Mouse (Mus musculus) MEL (cell line): ENCODE results near the gene Cox4i1. TPM values are rescaled to one million over a fixed set of nuclear protein-coding genes. Genes with fewer than 3 reads are reported as not detected.

Experiments
- DNase-seq: peaks from one replicate; pipeline ENCODE4 v3.0.0; 2011; ENCODE audit warnings: low read depth, low spot score
- H3K27ac ChIP-seq: 2 replicates; pipeline ENCODE4 v1.5.1; 2012; ENCODE audit warnings: low read depth, mild to moderate bottlenecking, control low read depth, low read length, moderate library complexity; ENCODE audit not compliant: control insufficient read depth
- H3K27me3 ChIP-seq, 2 experiments: fragments of 150-350 bp in 1 of 2; sonication (generic) in 1 of 2; 2 replicates each; pipeline ENCODE4 v1.6.1; 2012; ENCODE audit warnings: low read length in 2 of 2, mild to moderate bottlenecking in 2 of 2, improper control_type of control experiment in 1 of 2, moderate library complexity in 1 of 2; ENCODE audit not compliant: insufficient read depth in 2 of 2, control insufficient read depth in 1 of 2
- H3K36me3 ChIP-seq, 2 experiments: 2 replicates each; pipeline ENCODE4 v1.6.1; 2012 to 2014; ENCODE audit warnings: low read length in 2 of 2, improper control_type of control experiment in 1 of 2, inconsistent platforms in 1 of 2, mild to moderate bottlenecking in 1 of 2; ENCODE audit not compliant: insufficient read depth in 2 of 2, control insufficient read depth in 1 of 2
- H3K4me1 ChIP-seq, 2 experiments: fragments of 150-350 bp in 1 of 2; sonication (generic) in 1 of 2; 2 replicates each; pipeline ENCODE4 v1.6.1; 2012; ENCODE audit warnings: low read length in 2 of 2, improper control_type of control experiment in 1 of 2, mild to moderate bottlenecking in 1 of 2; ENCODE audit not compliant: insufficient read depth in 2 of 2, control insufficient read depth in 1 of 2
- H3K4me3 ChIP-seq, 2 experiments: fragments of 150-350 bp in 1 of 2; sonication (generic) in 1 of 2; 2 replicates each; pipeline ENCODE4 v1.5.1; 2012; ENCODE audit warnings: low read depth in 2 of 2, low read length in 2 of 2, mild to moderate bottlenecking in 2 of 2, moderate library complexity in 2 of 2, control low read depth in 1 of 2, improper control_type of control experiment in 1 of 2; ENCODE audit not compliant: control insufficient read depth in 1 of 2, insufficient read depth in 1 of 2
- H3K79me2 ChIP-seq: 2 replicates; pipeline ENCODE4 v1.6.1; 2012; ENCODE audit warnings: mild to moderate bottlenecking, low read length, moderate library complexity; ENCODE audit not compliant: control insufficient read depth, poor library complexity, insufficient read depth
- H3K9ac ChIP-seq: 2 replicates; pipeline ENCODE4 v1.6.1; 2012; ENCODE audit warnings: low read depth, mild to moderate bottlenecking, control low read depth, low read length, moderate library complexity; ENCODE audit not compliant: control insufficient read depth, poor library complexity, severe bottlenecking
- H3K9me3 ChIP-seq: fragments of 150-350 bp; sonication (generic); replicated peaks from 2 replicates; pipeline ENCODE4 v1.6.1; 2012; ENCODE audit warnings: mild to moderate bottlenecking, low read length, improper control_type of control experiment, moderate library complexity; ENCODE audit not compliant: insufficient read depth
- BHLHE40 ChIP-seq: IDR thresholded peaks from 2 replicates; pipeline ENCODE4 v1.6.1; 2012; ENCODE audit warnings: low read depth, mild to moderate bottlenecking, inconsistent platforms, low read length, improper control_type of control experiment, borderline replicate concordance
- CHD2 ChIP-seq: IDR thresholded peaks from 2 replicates; pipeline ENCODE4 v1.6.1; 2011; ENCODE audit warnings: low read length, improper control_type of control experiment
- E2F4 ChIP-seq: IDR thresholded peaks from 2 replicates; pipeline ENCODE4 v1.6.1; 2011; ENCODE audit warnings: low read depth, low read length, improper control_type of control experiment, borderline replicate concordance
- EP300 ChIP-seq, 2 experiments: IDR thresholded peaks; 2 replicates each; pipeline ENCODE4 v1.6.1; 2011; ENCODE audit warnings: improper control_type of control experiment in 2 of 2, low read length in 2 of 2, low read depth in 1 of 2, mild to moderate bottlenecking in 1 of 2
- GABPA ChIP-seq: IDR thresholded peaks from 2 replicates; pipeline ENCODE4 v1.6.1; 2012; ENCODE audit warnings: low read depth, mild to moderate bottlenecking, inconsistent platforms, low read length, improper control_type of control experiment, moderate library complexity
- JUND ChIP-seq: IDR thresholded peaks from 2 replicates; pipeline ENCODE4 v1.6.1; 2011; ENCODE audit warnings: low read depth, mild to moderate bottlenecking, improper control_type of control experiment, low read length
- MAX ChIP-seq: IDR thresholded peaks from 2 replicates; pipeline ENCODE4 v1.6.1; 2011; ENCODE audit warnings: low read length, improper control_type of control experiment
- MEF2A ChIP-seq: IDR thresholded peaks from 2 replicates; pipeline ENCODE4 v1.6.1; 2014; ENCODE audit warnings: low read depth, mild to moderate bottlenecking, inconsistent platforms, low read length, improper control_type of control experiment; ENCODE audit not compliant: poor library complexity, insufficient replicate concordance, severe bottlenecking; ENCODE audit errors: extremely low read depth
- MXI1 ChIP-seq: IDR thresholded peaks from 2 replicates; pipeline ENCODE4 v1.6.1; 2011; ENCODE audit warnings: mild to moderate bottlenecking, low read depth, low read length, improper control_type of control experiment
- NRF1 ChIP-seq: IDR thresholded peaks from 2 replicates; pipeline ENCODE4 v1.6.1; 2014; ENCODE audit warnings: low read depth, mild to moderate bottlenecking, inconsistent platforms, low read length, improper control_type of control experiment, moderate library complexity; ENCODE audit not compliant: poor library complexity, insufficient read depth, severe bottlenecking
- POLR2A ChIP-seq, 2 experiments: IDR thresholded peaks; 2 replicates each; pipeline ENCODE4 v1.6.1; 2011 to 2012; ENCODE audit warnings: low read length in 2 of 2, mild to moderate bottlenecking in 2 of 2, control low read depth in 1 of 2, improper control_type of control experiment in 1 of 2, low read depth in 1 of 2, moderate library complexity in 1 of 2; ENCODE audit not compliant: control insufficient read depth in 1 of 2, insufficient read depth in 1 of 2, poor library complexity in 1 of 2
- POLR2AphosphoS2 ChIP-seq: IDR thresholded peaks from 2 replicates; pipeline ENCODE4 v1.6.1; 2011; ENCODE audit warnings: low read length, improper control_type of control experiment
- RCOR1 ChIP-seq: IDR thresholded peaks from 2 replicates; pipeline ENCODE4 v1.6.1; 2012; ENCODE audit warnings: low read depth, mild to moderate bottlenecking, inconsistent platforms, low read length, improper control_type of control experiment
- USF1 ChIP-seq: IDR thresholded peaks from 2 replicates; pipeline ENCODE4 v1.6.1; 2014; ENCODE audit warnings: low read depth, mild to moderate bottlenecking, inconsistent platforms, low read length, improper control_type of control experiment, moderate library complexity
- ZKSCAN1 ChIP-seq: IDR thresholded peaks from 2 replicates; pipeline ENCODE4 v1.6.1; 2012; ENCODE audit warnings: low read depth, mild to moderate bottlenecking, inconsistent platforms, low read length, improper control_type of control experiment, moderate library complexity
- ZMIZ1 ChIP-seq: IDR thresholded peaks from 2 replicates; pipeline ENCODE4 v1.6.1; 2012; ENCODE audit warnings: low read depth, mild to moderate bottlenecking, inconsistent platforms, low read length, improper control_type of control experiment, moderate library complexity
- polyA plus RNA-seq, 2 experiments: library from polyadenylated mRNA; stranded (reverse) in 1 of 2; unstranded in 1 of 2; fragments of >175 nt in 1 of 2; fragments of >200 nt in 1 of 2; gene quantifications; 2 replicates each; pipeline versions ENCODE4 v1.2.1 to v1.2.4; 2012; ENCODE audit warnings: low replicate concordance in 2 of 2, low read depth in 1 of 2; ENCODE audit not compliant: insufficient read length in 2 of 2, insufficient read depth in 1 of 2, missing spikeins in 1 of 2
- total RNA-seq: library from RNA; depleted of rRNA; stranded (reverse); fragments of 300-350 nt; gene quantifications from 2 replicates; pipeline ENCODE4 v1.2.3, GENCODE M21; 2012

Cox4i1 gene
- total and polyA plus RNA-seq, 3 experiments: 1,011 to 2,173 (median 1,431) TPM

- H3K27ac ChIP-seq: no peak overlapping the region
Observed at GRCm38 (mm10) chr8:120619235-120620180, 48.5 kb upstream of the Cox4i1 start.

GRCm38 (mm10) chr8:120620441-120620840, 47.6 kb upstream of the Cox4i1 start:
- Histone ChIP-seq H3K27me3 (no peaks in the 10 kb centered on the region), H3K4me3 (no peak overlapping the region), H3K9me3 (no peaks in the 10 kb centered on the region), H3K9ac (no peak overlapping the region), H3K4me1 (no peaks in the 10 kb centered on the region), H3K27ac (no peak overlapping the region), H3K36me3 (peaks cover 0 to 2% of the 10 kb centered on the region in 2 experiments; a peak in 1 of 4 replicates), H3K79me2 (no peaks in the 10 kb centered on the region)
- no peak for TF ChIP-seq ZMIZ1
- TF ChIP-seq MAX: no peak
- no peak for TF ChIP-seq BHLHE40
- no peak for TF ChIP-seq E2F4
- no peak for DNase-seq

More at GRCm38 (mm10) chr8:120619235-120620180, 48.5 kb upstream of the Cox4i1 start:
- Histone ChIP-seq H3K9ac (no peak overlapping the region), H3K4me1 (no peaks in the 10 kb centered on the region), H3K4me3 (no peak overlapping the region), H3K79me2 (no peaks in the 10 kb centered on the region), H3K9me3 (no peaks in the 10 kb centered on the region), H3K36me3 (peaks cover 0 to 2% of the 10 kb centered on the region in 2 experiments; a peak in 1 of 4 replicates), H3K27me3 (no peaks in the 10 kb centered on the region)
- peak; percentile 27 for DNase-seq
- TF ChIP-seq MXI1 (0 out of 2 replicates have a peak, but pooled peaks have one; percentile 20), USF1 (peak; percentile 61), GABPA (no peak), MEF2A (no peak)

DNA sequence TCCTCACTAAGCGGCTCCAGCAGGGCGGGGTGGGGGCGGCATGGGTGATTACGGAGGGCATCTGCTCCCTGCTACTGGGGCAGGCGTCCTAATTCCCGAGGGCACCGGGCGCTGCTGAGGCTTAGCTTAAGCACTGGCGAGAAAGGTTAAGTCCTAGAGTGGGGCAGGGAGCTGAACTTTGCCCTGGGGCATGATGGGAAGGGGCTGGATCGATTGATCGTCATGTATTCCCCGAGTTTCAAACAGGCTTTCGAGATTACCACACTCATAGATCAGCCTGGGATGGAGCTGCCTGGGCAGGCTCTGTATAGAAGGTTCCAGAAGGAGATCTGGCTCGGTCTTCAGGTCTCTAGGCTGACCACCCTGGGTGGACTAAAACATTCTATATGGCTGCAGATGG, 45.9 kb upstream of the Cox4i1 start:
- Histone ChIP-seq H3K4me1 (no peaks in the 10 kb centered on the region), H3K9ac (no peak overlapping the region), H3K79me2 (no peaks in the 10 kb centered on the region), H3K27ac (no peak overlapping the region), H3K4me3 (no peak overlapping the region), H3K36me3 (peaks cover 0 to 2% of the 10 kb centered on the region in 2 experiments; a peak in 1 of 4 replicates), H3K9me3 (no peaks in the 10 kb centered on the region), H3K27me3 (no peaks in the 10 kb centered on the region)
- DNase-seq: no peak
- no peak for TF ChIP-seq RCOR1
- no peak for TF ChIP-seq POLR2A (IDR thresholded peaks at IDR 0.05; ENCODE audit: control insufficient read depth in 1 of 2, insufficient read depth in 1 of 2, low read depth in 1 of 2, low read length in 2 of 2, poor library complexity in 1 of 2)
- TF ChIP-seq USF1: no peak
- no peak for TF ChIP-seq POLR2AphosphoS2
- no peak for TF ChIP-seq JUND
- no peak for TF ChIP-seq NRF1
- TF ChIP-seq ZKSCAN1: no peak
- TF ChIP-seq EP300 (IDR thresholded peaks at IDR 0.05; ENCODE audit: low read depth in 1 of 2, low read length in 2 of 2): no peak
- TF ChIP-seq MEF2A: no peak
- TF ChIP-seq CHD2: no peak
